Mouse (Mus musculus) thymus, adult 2 months (tissue): ENCODE data around the gene Hacl1. TPM values are rescaled to one million over a fixed set of nuclear protein-coding genes. Genes with fewer than 3 reads are reported as not detected.

ENCODE experiments used
- DNase-seq: peaks from one replicate; pipeline ENCODE4 v3.0.0; 2021
- H3K27ac ChIP-seq: fragments of 200-500 bp; 2 replicates; pipeline ENCODE4 v1.5.1; 2012; ENCODE audit warnings: low read length, control low read depth; ENCODE audit not compliant: control insufficient read depth, insufficient read depth
- H3K27me3 ChIP-seq: fragments of 200-500 bp; 2 replicates; pipeline ENCODE4 v1.6.1; 2012; ENCODE audit warnings: mild to moderate bottlenecking, low read length, moderate library complexity, mixed read lengths; ENCODE audit not compliant: control insufficient read depth, insufficient read depth
- H3K36me3 ChIP-seq: fragments of 200-500 bp; 2 replicates; pipeline ENCODE4 v1.6.1; 2012; ENCODE audit warnings: mild to moderate bottlenecking, low read length, moderate library complexity; ENCODE audit not compliant: control insufficient read depth, insufficient read depth
- H3K4me1 ChIP-seq: fragments of 200-500 bp; replicated peaks from 2 replicates; pipeline ENCODE4 v1.6.1; 2012; ENCODE audit warnings: low read length; ENCODE audit not compliant: control insufficient read depth, insufficient read depth
- H3K4me3 ChIP-seq: fragments of 200-500 bp; 2 replicates; pipeline ENCODE4 v1.5.1; 2012; ENCODE audit warnings: mild to moderate bottlenecking, low read length, control low read depth, moderate library complexity; ENCODE audit not compliant: control insufficient read depth, insufficient read depth
- CTCF ChIP-seq: fragments of 200-500 bp; IDR thresholded peaks from 2 replicates; pipeline ENCODE4 v1.5.1; 2012; ENCODE audit warnings: mild to moderate bottlenecking, control low read depth, low read length, moderate library complexity, borderline replicate concordance; ENCODE audit not compliant: control insufficient read depth, poor library complexity, insufficient read depth; ENCODE audit errors: extremely low read depth
- POLR2A ChIP-seq: fragments of 200-500 bp; IDR thresholded peaks from 2 replicates; pipeline ENCODE4 v1.6.1; 2012; ENCODE audit warnings: mild to moderate bottlenecking, low read length, control low read depth, moderate library complexity; ENCODE audit not compliant: control insufficient read depth, poor library complexity, insufficient read depth; ENCODE audit errors: extremely low read depth
- WGBS: fragments of 180-500 bp; shearing (Covaris S2); methylation state at CpG from one replicate; pipeline ENCODE4 v1.1.7; 2018; 5-methylcytosine and 5-hydroxymethylcytosine counted together
- polyA plus RNA-seq: library from polyadenylated mRNA; depleted of rRNA; stranded (reverse); fragments of >200 nt; gene quantifications from 2 replicates; pipeline ENCODE4 v1.2.3, GENCODE M21; 2012

Hacl1 gene
- polyA plus RNA-seq, 1 experiment = 12.1 TPM

DNA sequence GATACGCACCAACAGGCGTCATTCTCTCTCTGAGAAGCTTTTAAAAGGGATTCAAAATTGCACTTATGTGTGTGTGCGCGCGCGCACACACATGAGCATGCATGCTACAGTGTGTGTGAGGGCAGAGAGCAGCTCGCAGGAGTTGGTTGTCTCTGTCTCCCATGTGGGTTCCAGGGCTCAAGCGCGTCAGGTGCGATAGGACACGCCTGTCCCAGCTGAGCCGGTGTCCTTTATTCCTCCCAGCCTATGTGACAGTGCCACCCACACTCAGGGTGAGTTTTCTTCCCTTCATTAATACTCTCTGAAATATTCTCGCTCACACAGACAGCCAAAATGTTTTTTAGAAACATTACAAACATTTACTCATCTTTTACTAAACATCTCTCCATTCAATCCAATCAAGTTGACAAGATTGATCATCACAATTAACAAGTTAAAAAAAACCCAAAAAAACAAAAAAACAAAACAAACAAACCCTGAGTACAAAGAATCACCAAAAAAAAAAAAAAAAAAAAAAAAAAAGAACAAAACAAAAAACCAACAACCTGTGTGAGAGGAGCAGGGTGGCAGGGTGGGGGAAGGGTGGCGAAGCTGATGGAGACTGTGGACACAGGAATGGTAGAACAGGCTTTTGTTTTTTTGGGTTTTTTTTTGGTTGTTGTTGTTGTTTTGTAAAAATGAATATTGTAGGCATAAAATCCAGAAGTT lies 39.0 kb downstream of the Hacl1 start:
- Histone ChIP-seq H3K36me3 (no peaks in the 10 kb centered on the region), H3K4me3 (no peak overlapping the region), H3K4me1 (peaks cover 20% of the 10 kb centered on the region), H3K27ac (no peak overlapping the region), H3K27me3 (no peaks in the 10 kb centered on the region)
- no peak for DNase-seq
- TF ChIP-seq POLR2A (no peak), CTCF (no peak)
- 94% methylated on average over 14 of the region's 14 CpGs for WGBS

DNA sequence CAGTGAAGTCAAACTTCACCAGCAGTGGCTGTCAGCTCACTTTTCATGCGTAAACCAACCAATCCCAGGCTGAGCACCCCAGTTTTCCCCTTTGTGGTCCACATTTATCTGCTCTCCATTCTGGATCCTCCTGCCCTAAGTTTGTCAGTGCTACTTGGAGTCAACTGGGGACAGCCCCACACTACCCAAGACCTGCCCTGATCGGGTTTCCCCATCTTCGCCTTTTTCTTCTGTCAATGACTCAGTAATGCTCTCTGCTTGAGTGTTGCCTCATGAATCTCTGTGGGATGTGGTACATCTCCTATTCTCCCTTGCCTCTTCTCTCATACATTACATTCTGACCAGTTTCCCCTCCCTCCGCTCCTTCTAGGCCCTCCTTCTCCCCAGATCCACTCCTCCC lies 43.6 kb downstream of the Hacl1 start:
- Histone ChIP-seq H3K4me3 (no peak overlapping the region), H3K4me1 (peaks cover 12% of the 10 kb centered on the region), H3K36me3 (no peaks in the 10 kb centered on the region), H3K27ac (no peak overlapping the region), H3K27me3 (no peaks in the 10 kb centered on the region)
- 96% methylated on average over 4 of the region's 4 CpGs for WGBS
- TF ChIP-seq POLR2A (no peak), CTCF (no peak)
- DNase-seq = no peak

DNA sequence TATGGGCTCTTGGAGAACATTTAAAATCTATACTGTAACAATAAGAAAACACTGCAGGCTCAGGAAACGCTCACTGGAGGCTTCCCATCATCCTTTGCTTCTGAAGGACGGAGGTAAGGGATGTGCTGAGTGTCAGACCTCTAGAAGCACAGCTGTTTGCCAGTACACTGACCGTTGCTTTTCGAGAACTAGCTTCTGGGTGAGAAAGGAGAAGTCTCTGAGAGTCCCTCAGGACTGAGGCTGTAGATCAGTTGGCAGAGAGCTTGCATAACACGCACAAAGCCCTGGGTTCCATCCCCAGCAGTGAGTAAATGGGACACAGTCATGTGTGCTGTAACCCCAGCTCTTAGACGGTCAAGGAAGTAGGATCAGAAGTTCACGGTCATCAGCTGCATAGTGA lies 44.7 kb downstream of the Hacl1 start:
- TF ChIP-seq CTCF = no peak
- no peak for TF ChIP-seq POLR2A
- Histone ChIP-seq H3K4me3 (no peak overlapping the region), H3K27ac (no peak overlapping the region), H3K27me3 (no peaks in the 10 kb centered on the region), H3K36me3 (no peaks in the 10 kb centered on the region), H3K4me1 (peaks cover 7% of the 10 kb centered on the region; the same call in 1 of the 2 replicates)
- no peak for DNase-seq
- 55% methylated on average over 7 of the region's 7 CpGs for WGBS

DNA sequence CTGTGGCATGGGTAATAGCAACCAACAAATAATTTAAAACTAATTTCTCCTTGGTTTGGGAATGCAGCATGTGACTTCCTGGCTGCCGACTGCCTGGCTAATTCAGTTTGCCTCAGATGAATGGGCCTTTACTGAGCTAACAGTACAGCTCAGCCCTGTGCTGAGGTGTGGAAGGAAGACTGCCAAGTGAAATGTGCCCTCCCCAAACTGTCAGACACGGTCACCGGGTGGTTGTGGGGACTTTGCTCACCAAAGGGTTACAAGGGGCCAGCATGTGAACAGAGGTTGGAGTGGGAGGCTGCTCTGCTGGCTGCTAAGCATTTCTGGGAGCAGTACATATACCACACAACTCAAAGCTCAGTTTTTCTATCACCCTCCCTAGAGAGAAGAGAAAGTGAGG lies 46.4 kb downstream of the Hacl1 start:
- TF ChIP-seq CTCF (no peak), POLR2A (no peak)
- Histone ChIP-seq H3K27me3 (no peaks in the 10 kb centered on the region), H3K27ac (no peak overlapping the region), H3K4me1 (peaks cover 7% of the 10 kb centered on the region; the same call in 1 of the 2 replicates), H3K4me3 (no peak overlapping the region), H3K36me3 (no peaks in the 10 kb centered on the region)
- WGBS = 54% methylated on average over 3 of the region's 3 CpGs
- DNase-seq = no peak

DNA sequence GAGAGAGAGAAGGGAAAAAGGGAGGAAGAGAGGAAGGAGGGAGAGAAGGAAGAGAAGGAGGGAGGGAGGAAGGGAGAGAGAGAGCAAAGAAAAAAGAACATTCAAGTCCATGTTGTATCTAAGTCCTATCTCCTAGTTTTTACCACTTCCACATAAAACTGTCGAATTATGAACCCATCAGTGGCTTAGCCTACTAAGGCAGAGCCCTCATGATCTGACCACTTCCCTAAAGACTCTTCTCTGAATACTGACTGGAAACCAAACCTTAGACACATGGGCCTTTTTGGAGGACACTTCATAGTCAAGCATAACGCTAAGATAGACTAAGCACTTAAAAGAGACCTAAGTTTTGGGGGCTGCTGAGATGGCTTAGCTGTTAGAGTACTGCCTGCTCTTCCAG lies 48.0 kb downstream of the Hacl1 start:
- no peak for DNase-seq
- 21% methylated on average over 2 of the region's 2 CpGs for WGBS
- peaks cover 7% of the 10 kb centered on the region; the same call in 1 of the 2 replicates for H3K4me1 ChIP-seq
- no peaks in the 10 kb centered on the region for H3K27me3 ChIP-seq
- no peak overlapping the region for H3K27ac ChIP-seq
- no peaks in the 10 kb centered on the region for H3K36me3 ChIP-seq
- H3K4me3 ChIP-seq = no peak overlapping the region
- TF ChIP-seq CTCF (no peak), POLR2A (no peak)

DNA sequence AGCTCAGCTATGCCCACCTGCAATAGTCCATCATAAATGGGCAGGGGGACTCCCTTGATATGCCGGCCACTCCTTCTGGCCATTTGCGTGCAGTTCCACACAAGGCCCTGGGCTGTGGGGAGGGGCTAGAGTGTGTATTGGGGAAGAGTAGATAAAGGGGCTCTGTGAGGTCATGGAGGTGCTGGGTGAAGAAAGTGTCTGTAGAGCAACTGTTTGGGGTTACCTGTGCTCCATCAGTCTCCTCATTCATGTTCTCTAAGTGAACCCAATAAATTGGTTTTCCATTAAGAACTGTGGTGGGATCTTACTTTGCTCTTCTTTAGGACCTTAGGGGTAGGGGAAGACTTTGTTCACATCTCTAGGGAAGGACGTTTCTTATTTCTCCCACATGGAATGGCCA lies 49.8 kb downstream of the Hacl1 start, which contains the start of gene Colq:
Gene Colq (minus strand): TSS at position 101 of the 400 bp plus-strand sequence.
- TF ChIP-seq POLR2A (no peak), CTCF (no peak)
- Histone ChIP-seq H3K27ac (no peak within 1 kb of the TSS), H3K4me3 (no peak within 1 kb of the TSS), H3K27me3 (no peaks in the 10 kb centered on the region), H3K4me1 (peaks cover 7% of the 10 kb centered on the region), H3K36me3 (no peaks in the 10 kb centered on the region)
- 98% methylated on average over 3 of the region's 3 CpGs for WGBS
- DNase-seq = no peak
